Mouse (Mus musculus) ES-E14 (cell line): ENCODE measurements around the gene Castor2. TPM values are rescaled to one million over a fixed set of nuclear protein-coding genes. Genes with fewer than 3 reads are reported as not detected.

Experiments
- DNase-seq: peaks from one replicate; pipeline ENCODE4 v3.0.0-alpha.2; 2013; ENCODE audit warnings: low read depth, low spot score
- H3K27ac ChIP-seq: 2 replicates; pipeline ENCODE4 v1.5.1; 2012; ENCODE audit warnings: low read depth, mild to moderate bottlenecking, low read length, moderate library complexity, mixed read lengths; ENCODE audit not compliant: poor library complexity, insufficient read depth, severe bottlenecking
- H3K36me3 ChIP-seq: 2 replicates; pipeline ENCODE4 v1.6.1; 2012; ENCODE audit warnings: mild to moderate bottlenecking, low read length, moderate library complexity, mixed read lengths; ENCODE audit not compliant: control insufficient read depth, poor library complexity, insufficient read depth, severe bottlenecking
- H3K4me1 ChIP-seq, 2 experiments: fragments of 150-350 bp in 1 of 2; sonication (generic) in 1 of 2; 2 replicates each; pipeline ENCODE4 v1.6.1; 2012; ENCODE audit warnings: low read length in 2 of 2, mild to moderate bottlenecking in 1 of 2, mixed read lengths in 1 of 2; ENCODE audit not compliant: control insufficient read depth in 2 of 2, insufficient read depth in 2 of 2, poor library complexity in 1 of 2
- H3K4me3 ChIP-seq, 2 experiments: fragments of 150-350 bp in 1 of 2; sonication (generic) in 1 of 2; 2 replicates each; pipeline ENCODE4 v1.5.1; 2012; ENCODE audit warnings: low read length in 2 of 2, low read depth in 1 of 2, mild to moderate bottlenecking in 1 of 2, mixed read lengths in 1 of 2; ENCODE audit not compliant: insufficient read depth in 1 of 2, poor library complexity in 1 of 2, severe bottlenecking in 1 of 2
- H3K9ac ChIP-seq: 2 replicates; pipeline ENCODE4 v1.6.1; 2012; ENCODE audit warnings: low read depth, mild to moderate bottlenecking, low read length, mixed read lengths; ENCODE audit not compliant: poor library complexity, insufficient read depth, severe bottlenecking
- H3K9me3 ChIP-seq: fragments of 150-350 bp; sonication (generic); 2 replicates; pipeline ENCODE4 v1.6.1; 2012; ENCODE audit warnings: low read depth, mild to moderate bottlenecking, low read length; ENCODE audit not compliant: control insufficient read depth, insufficient read depth
- CHD2 ChIP-seq: IDR thresholded peaks from 2 replicates; pipeline ENCODE4 v1.6.1; 2014; ENCODE audit warnings: mild to moderate bottlenecking, low read depth, low read length, inconsistent platforms
- HCFC1 ChIP-seq: IDR thresholded peaks from 2 replicates; pipeline ENCODE4 v1.6.1; 2012; ENCODE audit warnings: low read length, inconsistent platforms, borderline replicate concordance; ENCODE audit not compliant: insufficient read depth
- MAFK ChIP-seq: IDR thresholded peaks from 2 replicates; pipeline ENCODE4 v1.6.1; 2014; ENCODE audit warnings: mild to moderate bottlenecking, low read depth, low read length, inconsistent platforms; ENCODE audit not compliant: insufficient read depth
- ZC3H11A ChIP-seq: IDR thresholded peaks from 2 replicates; pipeline ENCODE4 v1.6.1; 2012; ENCODE audit warnings: low read depth, mild to moderate bottlenecking, inconsistent platforms, low read length, borderline replicate concordance
- ZNF384 ChIP-seq: IDR thresholded peaks from 2 replicates; pipeline ENCODE4 v1.6.1; 2012; ENCODE audit warnings: low read depth, low read length, inconsistent platforms
- in situ Hi-C, 2 experiments: fragments of 600-800 bp; cut with MboI; formaldehyde crosslinking; loops; one replicate each; pipeline ENCODE4 v1.15.1; 2025; ENCODE audit warnings: low sequenced_read_pairs in 2 of 2, inconsistent platforms in 1 of 2; ENCODE audit not compliant: unreplicated experiment in 2 of 2
- total RNA-seq: library from RNA; depleted of rRNA; stranded (reverse); fragments of 300-350 nt; gene quantifications from 2 replicates; pipeline ENCODE4 v1.2.3, GENCODE M21; 2012; rRNA removed

The Castor2 gene
- total RNA-seq = 1.6 and 2.2 TPM in 2 replicates

DNA sequence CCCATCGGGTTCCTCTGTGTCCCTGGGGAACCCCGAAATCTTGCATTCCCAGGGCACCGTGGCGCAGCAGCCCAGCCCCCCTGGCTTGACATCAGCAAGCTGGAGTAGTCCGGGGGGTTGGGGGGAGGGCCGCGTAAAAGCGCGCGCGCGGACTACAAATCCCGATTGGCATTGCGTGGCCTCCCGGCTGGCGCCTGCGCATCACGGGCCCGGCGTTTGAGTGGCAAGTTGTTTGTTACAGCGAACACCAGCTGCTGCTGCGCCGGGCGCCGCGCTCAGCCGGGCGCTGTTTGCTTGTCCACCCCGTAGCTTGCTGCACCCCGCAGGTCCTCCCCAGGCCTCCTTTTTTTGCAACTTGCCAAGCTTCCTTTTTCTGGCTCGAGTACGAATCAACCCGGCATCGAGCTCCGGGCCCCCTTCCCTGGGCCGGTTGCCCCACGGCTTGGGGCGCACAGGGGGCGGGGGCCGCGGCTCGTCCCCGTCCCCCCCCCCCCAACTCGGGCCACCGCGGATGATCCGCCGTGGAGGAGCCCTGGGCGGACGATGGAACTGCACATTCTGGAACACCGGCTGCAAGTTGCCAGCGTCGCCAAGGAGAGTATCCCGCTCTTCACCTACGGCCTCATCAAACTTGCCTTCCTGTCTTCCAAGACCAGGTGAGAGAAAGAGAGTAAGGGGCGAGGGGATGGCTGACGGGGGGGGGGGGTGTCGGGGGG is at the start of gene Castor2:
Castor2 (plus strand) TSS at position 216 of the 716 bp plus-strand sequence.
- peaks cover 0 to 13% of the 10 kb centered on the region in 2 experiments; a peak in 2 of 4 replicates for H3K4me1 ChIP-seq
- in situ Hi-C loops = no loop called here
- TF ChIP-seq ZNF384 (no peak), HCFC1 (peak; percentile 94)
- no peaks in the 10 kb centered on the region for H3K9me3 ChIP-seq
- peak within 1 kb of the TSS; percentile 83 for H3K9ac ChIP-seq
- H3K4me3 ChIP-seq = peak within 1 kb of the TSS; percentile 80 to 86
- no peaks in the 10 kb centered on the region for H3K36me3 ChIP-seq
- DNase-seq = peak; percentile 79
- no peak within 1 kb of the TSS for H3K27ac ChIP-seq

DNA sequence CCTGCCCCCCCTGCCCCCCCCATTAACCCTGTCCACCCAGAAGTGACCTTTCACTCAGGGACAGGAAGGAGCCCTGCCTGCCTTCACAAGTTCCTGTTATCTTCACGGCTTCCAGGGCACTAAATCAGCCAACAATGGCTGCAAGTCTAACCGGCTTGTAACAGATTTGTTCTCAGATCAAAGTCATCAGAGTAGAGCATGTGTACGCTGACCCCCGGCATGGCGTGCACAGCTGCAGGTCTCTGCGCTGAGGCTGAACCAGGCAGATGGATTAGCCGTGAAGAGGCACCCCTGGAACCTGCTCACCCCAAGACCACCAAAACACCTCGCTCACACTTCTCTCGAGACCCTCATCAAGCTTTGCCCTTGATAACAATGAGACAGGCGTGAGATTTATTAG is 48.8 kb upstream of the Castor2 start:
- Histone ChIP-seq H3K9ac (no peak overlapping the region), H3K4me1 (no peaks in the 10 kb centered on the region; a peak in 1 of 4 replicates), H3K4me3 (no peak overlapping the region), H3K27ac (no peak overlapping the region), H3K9me3 (no peaks in the 10 kb centered on the region), H3K36me3 (no peaks in the 10 kb centered on the region)
- no peak for DNase-seq
- in situ Hi-C loops = no loop called here
- no peak for TF ChIP-seq ZC3H11A
- no peak for TF ChIP-seq HCFC1
- TF ChIP-seq CHD2 = no peak
- no peak for TF ChIP-seq MAFK
- TF ChIP-seq ZNF384 = no peak

DNA sequence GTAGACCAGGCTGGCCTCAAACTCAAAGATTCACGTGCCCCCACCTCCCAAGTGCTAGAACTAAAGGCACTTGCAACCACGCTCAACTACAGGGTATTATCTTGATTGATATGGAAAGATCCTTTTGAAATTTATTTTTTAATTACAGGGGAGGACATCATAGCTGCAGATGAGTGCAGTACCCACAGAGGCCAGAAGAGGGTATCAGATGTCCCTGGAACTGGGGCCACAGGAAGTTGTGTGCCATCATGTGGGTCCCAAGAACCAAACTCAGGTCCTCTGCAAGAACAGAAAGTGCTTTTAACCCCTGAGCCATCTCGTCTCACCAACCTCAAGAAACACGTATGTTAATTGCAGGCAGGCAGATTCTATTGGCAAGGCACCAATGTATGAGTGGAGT is 46.9 kb upstream of the Castor2 start:
- no peaks in the 10 kb centered on the region for H3K36me3 ChIP-seq
- no peaks in the 10 kb centered on the region for H3K9me3 ChIP-seq
- no peak for DNase-seq
- in situ Hi-C loops = no loop called here
- no peak for TF ChIP-seq ZNF384
- no peak for TF ChIP-seq HCFC1
- no peak for TF ChIP-seq CHD2
- no peak for TF ChIP-seq MAFK
- no peak for TF ChIP-seq ZC3H11A
- no peaks in the 10 kb centered on the region; a peak in 1 of 4 replicates for H3K4me1 ChIP-seq
- H3K27ac ChIP-seq = no peak overlapping the region
- no peak overlapping the region for H3K9ac ChIP-seq
- no peak overlapping the region for H3K4me3 ChIP-seq

DNA sequence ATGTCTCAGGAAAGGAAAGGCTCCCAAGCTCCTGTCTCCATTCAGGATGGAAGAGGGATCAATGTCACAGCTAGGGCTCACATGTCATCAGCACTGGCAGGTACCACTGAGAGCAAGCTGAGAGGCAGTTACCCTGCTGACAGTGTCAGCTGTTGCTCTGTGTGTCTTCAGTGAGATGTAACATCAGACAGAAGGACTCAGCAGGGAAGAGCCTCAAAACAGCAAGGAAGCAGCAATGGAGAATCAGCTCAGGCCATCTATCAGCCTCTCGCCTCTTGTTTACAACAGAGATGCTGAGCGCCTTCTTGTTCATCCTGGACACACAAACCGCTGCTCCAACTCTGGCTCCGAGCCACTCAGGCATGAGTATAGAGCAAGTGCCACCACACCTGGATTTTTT is 45.0 kb upstream of the Castor2 start:
- no peak for TF ChIP-seq ZNF384
- no peak overlapping the region for H3K27ac ChIP-seq
- no peak overlapping the region for H3K9ac ChIP-seq
- no peaks in the 10 kb centered on the region for H3K36me3 ChIP-seq
- in situ Hi-C loops = no loop called here
- H3K4me3 ChIP-seq = no peak overlapping the region
- H3K9me3 ChIP-seq = no peaks in the 10 kb centered on the region
- H3K4me1 ChIP-seq = no peaks in the 10 kb centered on the region; a peak in 1 of 4 replicates
- no peak for DNase-seq

DNA sequence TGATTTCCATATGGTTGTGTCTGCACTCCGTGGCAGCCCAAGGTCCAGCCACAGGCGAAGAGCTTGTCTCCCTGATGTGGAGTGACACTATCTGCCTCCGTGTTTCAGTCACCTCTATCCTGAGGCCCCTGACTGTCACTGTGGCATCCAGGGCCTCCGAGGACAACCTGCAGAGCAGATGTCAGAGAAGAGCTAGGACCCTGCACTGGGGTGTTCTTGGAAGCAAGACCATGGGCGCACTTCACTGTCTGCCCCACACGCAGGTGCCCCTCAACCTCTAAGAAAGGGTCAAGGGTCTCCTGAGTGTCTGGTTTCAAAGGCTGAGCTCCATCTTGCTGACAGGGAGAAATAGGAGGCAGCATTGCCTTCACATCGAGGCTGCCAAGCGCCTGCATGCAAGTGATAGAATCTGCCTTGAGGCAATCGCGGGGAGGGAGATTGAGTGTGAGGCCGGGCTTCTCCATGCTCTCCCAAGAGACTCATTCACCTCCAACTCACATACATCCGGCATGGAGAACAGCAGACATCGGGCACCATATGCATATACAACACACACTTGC is 40.6 kb upstream of the Castor2 start:
- Histone ChIP-seq H3K27ac (no peak overlapping the region), H3K9me3 (no peaks in the 10 kb centered on the region), H3K4me3 (no peak overlapping the region), H3K9ac (no peak overlapping the region), H3K36me3 (no peaks in the 10 kb centered on the region), H3K4me1 (no peaks in the 10 kb centered on the region)
- TF ChIP-seq HCFC1 = no peak
- no peak for DNase-seq
- in situ Hi-C loops = no loop called here
